Mouse (Mus musculus) liver, embryonic 14.5 days (tissue): ENCODE results near the gene Anp32a.

Source experiments
- CTCF ChIP-seq: IDR thresholded peaks from 2 replicates; pipeline ENCODE4 v1.5.1; 2016; ENCODE audit warnings: antibody characterized with exemption, low read depth, control low read depth
- EP300 ChIP-seq: IDR thresholded peaks from 2 replicates; pipeline ENCODE4 v1.6.1; 2016; ENCODE audit warnings: antibody characterized with exemption, low read depth

DNA sequence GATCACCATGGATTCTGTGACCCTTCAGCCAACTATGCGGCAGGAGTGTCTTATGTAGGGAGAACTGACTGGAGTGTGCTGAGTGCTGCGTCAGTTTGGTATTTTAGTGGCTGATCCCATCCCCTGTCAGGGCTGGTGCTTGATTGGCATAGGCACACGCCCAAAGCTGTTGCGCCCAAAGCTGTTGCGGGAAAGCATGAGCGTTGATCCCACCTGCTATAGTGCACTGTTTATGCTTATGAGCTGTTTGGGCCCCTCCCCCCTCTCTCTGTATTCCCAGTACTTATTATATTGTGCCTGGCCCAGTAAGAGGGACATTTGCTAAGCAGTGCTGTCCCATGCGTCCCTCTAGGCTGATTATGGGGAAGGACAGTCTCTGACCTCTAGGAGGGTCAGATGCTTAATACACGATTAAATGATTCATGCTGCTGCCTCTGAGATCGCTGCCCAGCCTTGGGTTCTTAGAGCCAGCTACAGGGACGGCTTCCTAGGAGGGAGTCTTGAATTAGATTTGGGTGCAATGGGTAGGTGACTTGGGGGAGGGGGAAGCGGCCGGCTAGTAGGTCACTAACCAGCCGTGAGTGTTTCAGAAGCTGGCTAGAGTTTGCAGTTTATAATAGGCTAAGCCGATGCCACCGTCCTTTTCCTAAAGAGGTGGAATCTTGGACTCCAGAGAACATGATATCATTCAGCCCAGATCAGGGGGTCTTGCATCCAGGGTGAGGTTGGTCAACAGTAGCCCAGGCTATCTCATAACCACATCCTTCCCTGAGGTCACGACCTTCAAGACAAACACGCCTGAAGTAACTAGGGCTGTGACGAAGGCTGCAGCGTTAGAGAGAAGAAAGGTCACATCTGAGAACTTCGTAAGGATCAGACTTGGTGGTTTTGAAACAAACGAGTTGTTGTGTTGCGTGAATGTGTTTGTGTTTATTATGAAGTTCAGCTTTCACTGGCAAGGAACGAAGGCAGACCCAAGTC, 25.7 kb downstream of the Anp32a start:
- TF ChIP-seq CTCF (no peak), EP300 (no peak)
